Mouse (Mus musculus): ENCODE results near the gene Lasp1.

- no peak for TF ChIP-seq CTCF (IDR thresholded peaks at IDR 0.05)
- no peak for TF ChIP-seq POLR2A (IDR thresholded peaks at IDR 0.05; ENCODE audit: insufficient read depth, low read depth, low read length)
These were observed 19.9 kb upstream of the Lasp1 start for GRCm38 (mm10) chr11:97778918-97779317.
